In the genomic region with DNA sequence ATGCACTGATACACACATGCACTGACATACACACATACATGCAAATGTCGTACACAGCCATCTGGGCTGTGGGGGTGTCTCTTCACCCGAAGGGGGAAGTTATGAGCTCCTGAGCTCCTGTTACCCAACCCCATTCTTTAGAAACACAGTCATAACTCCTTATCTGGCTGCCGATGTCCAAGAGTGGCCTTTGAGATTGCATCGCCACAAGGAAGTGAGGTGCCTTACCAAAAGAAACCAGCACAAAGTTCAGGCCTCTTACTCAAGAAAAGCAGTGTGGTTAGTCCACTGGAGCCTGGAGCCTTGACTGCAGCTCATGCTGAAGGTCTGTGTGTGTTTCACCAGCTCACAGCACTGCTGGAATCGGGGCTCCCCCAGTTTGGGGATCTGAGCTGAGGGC, we compare ENCODE assay signal across 14 mouse cellular contexts. TPM values are rescaled to one million over a fixed set of nuclear protein-coding genes. Genes with fewer than 3 reads are reported as not detected.
DNase-seq lines count a peak whose midpoint lies in the region; ATAC-seq lines count a peak whose summit lies in the region.
"Had no signal": no experiment of that assay in that cellular context is flagged by ENCODE, and none has a peak within 500 bp of the region (broad histone marks: within the 10 kb centered on the region; RNA-seq: fewer than 3 reads in every experiment).

No protein-coding gene starts in this region.

- H3K4me2 ChIP-seq in heart, embryonic 11.5 days = no peak overlapping the region
- no peak overlapping the region for H3K4me2 ChIP-seq in forebrain, embryonic 12.5 days
- H3K4me2 ChIP-seq: forebrain, embryonic 15.5 days; liver, embryonic 13.5 days had no signal

- H3K27ac ChIP-seq in heart, embryonic 11.5 days (ENCODE audit: low read depth, low read length) = peak overlapping the region; percentile 10; the same call in 1 of the 2 replicates
- no peak overlapping the region for H3K27ac ChIP-seq in forebrain, embryonic 12.5 days
- H3K27ac ChIP-seq: forebrain, embryonic 15.5 days; hindbrain, embryonic 10.5 days; liver, embryonic 13.5 days had no signal

- no peak overlapping the region for H3K4me3 ChIP-seq in heart, embryonic 11.5 days (ENCODE audit: low read depth, low read length)
- H3K4me3 ChIP-seq in forebrain, embryonic 12.5 days (replicated peaks) = no peak overlapping the region
- H3K4me3 ChIP-seq: forebrain, embryonic 15.5 days; hindbrain, embryonic 10.5 days; liver, embryonic 13.5 days had no signal

- peaks cover 73% of the 10 kb centered on the region for H3K4me1 ChIP-seq in heart, embryonic 11.5 days (ENCODE audit: control insufficient read depth, insufficient read depth, low read length)
- H3K4me1 ChIP-seq in forebrain, embryonic 12.5 days = peaks cover 8% of the 10 kb centered on the region

- no peak for ATAC-seq in heart, embryonic 11.5 days (replicated peaks; ENCODE audit: insufficient number of reproducible peaks, low FRiP score, low TSS enrichment)
- ATAC-seq in forebrain, embryonic 12.5 days (ENCODE audit: low FRiP score) = no peak
- ATAC-seq: activated CD4-positive, CD25-positive, alpha-beta regulatory T cell, adult 4 months; forebrain, embryonic 15.5 days had no signal

- no peaks in the 10 kb centered on the region for H3K9me3 ChIP-seq in heart, embryonic 11.5 days (replicated peaks; ENCODE audit: control insufficient read depth, low read length)
- no peaks in the 10 kb centered on the region for H3K9me3 ChIP-seq in forebrain, embryonic 12.5 days
- H3K9me3 ChIP-seq: forebrain, embryonic 15.5 days; hindbrain, embryonic 10.5 days; liver, embryonic 13.5 days had no signal

- WGBS in heart, embryonic 11.5 days (ENCODE audit: insufficient replicate concordance) = 52% methylated on average over 5 of the region's 5 CpGs
- 91% methylated on average over 5 of the region's 5 CpGs for WGBS in forebrain, embryonic 12.5 days

- no peaks in the 10 kb centered on the region for H3K36me3 ChIP-seq in heart, embryonic 11.5 days (ENCODE audit: control insufficient read depth, insufficient read depth, low read length)
- no peaks in the 10 kb centered on the region for H3K36me3 ChIP-seq in forebrain, embryonic 12.5 days (replicated peaks)
- H3K36me3 ChIP-seq: forebrain, embryonic 15.5 days; hindbrain, embryonic 10.5 days; liver, embryonic 13.5 days had no signal

- no peaks in the 10 kb centered on the region for H3K27me3 ChIP-seq in heart, embryonic 11.5 days (ENCODE audit: control insufficient read depth, insufficient read depth, low read length)
- H3K27me3 ChIP-seq in forebrain, embryonic 12.5 days = no peaks in the 10 kb centered on the region
- H3K27me3 ChIP-seq: forebrain, embryonic 15.5 days; liver, embryonic 13.5 days had no signal

- no peak overlapping the region for H3K9ac ChIP-seq in heart, embryonic 11.5 days (ENCODE audit: low read depth, low read length)
- no peak overlapping the region for H3K9ac ChIP-seq in forebrain, embryonic 12.5 days
- H3K9ac ChIP-seq: forebrain, embryonic 15.5 days; liver, embryonic 13.5 days had no signal

- no peak for DNase-seq in heart, adult 11 months
- peak; percentile 54 for DNase-seq in urinary bladder, postnatal 14 days (ENCODE audit: low spot score)
- DNase-seq in urinary bladder, postnatal 4 days (ENCODE audit: low spot score in 2 of 2) = no peak
- peak; percentile 82 for DNase-seq in lung, postnatal 36 days
- no peak for DNase-seq in layer of hippocampus, adult 11-12 months (ENCODE audit: low spot score)
- DNase-seq in right cerebral cortex, postnatal 4 days = no peak
- DNase-seq: cerebellum, postnatal 14 days; layer of hippocampus, adult 9-11 months; liver, embryonic 13.5 days had no signal

RNA-seq across cellular contexts. Expression of a gene that starts 43.1 kb away (rescaled TPM):
- polyA plus RNA-seq in heart, embryonic 11.5 days (2014; fragmentation: Nextera tagmentation; extraction: Ambion mirVana) = 115 and 138 TPM in 2 replicates
- 19.6 and 19.9 TPM in 2 replicates for polyA plus RNA-seq in forebrain, embryonic 12.5 days (2016; fragmentation: Nextera tagmentation; extraction: Ambion mirVana)

Comparison
In these comparisons a context has a peak if more than half of its experiments do, and no peak if none do; other contexts are left out.
1. DNase-seq: peak in urinary bladder, postnatal 14 days (single experiment) and lung, postnatal 36 days (single experiment); none in heart, adult 11 months (single experiment), urinary bladder, postnatal 4 days (0 of 2), layer of hippocampus, adult 11-12 months (single experiment) and right cerebral cortex, postnatal 4 days (single experiment).